Mouse (Mus musculus) heart, postnatal 10 days (tissue): ENCODE results near the gene Tmbim1. TPM values are rescaled to one million over a fixed set of nuclear protein-coding genes. Genes with fewer than 3 reads are reported as not detected.
"Not testable (repeated sequence)": the region's sequence is repeated elsewhere in the genome, so short reads cannot be mapped to it uniquely, and the experiment has no call there.

Experiments used
- DNase-seq, 2 experiments: peaks; one replicate each; pipeline ENCODE4 v3.0.0; 2021
- intact Hi-C: fragments of 180-260 bp; cut with DNase I; formaldehyde crosslinking; loops from one replicate; pipeline ENCODE4 v1.15.1; 2025
- total RNA-seq, 2 experiments: library from RNA; stranded (reverse); gene quantifications; 2 replicates each; pipeline ENCODE4 v1.2.3; 2021

Tmbim1 gene
- total RNA-seq, 2 experiments from 2014 or later, result 43.2 to 45.8 TPM

DNA sequence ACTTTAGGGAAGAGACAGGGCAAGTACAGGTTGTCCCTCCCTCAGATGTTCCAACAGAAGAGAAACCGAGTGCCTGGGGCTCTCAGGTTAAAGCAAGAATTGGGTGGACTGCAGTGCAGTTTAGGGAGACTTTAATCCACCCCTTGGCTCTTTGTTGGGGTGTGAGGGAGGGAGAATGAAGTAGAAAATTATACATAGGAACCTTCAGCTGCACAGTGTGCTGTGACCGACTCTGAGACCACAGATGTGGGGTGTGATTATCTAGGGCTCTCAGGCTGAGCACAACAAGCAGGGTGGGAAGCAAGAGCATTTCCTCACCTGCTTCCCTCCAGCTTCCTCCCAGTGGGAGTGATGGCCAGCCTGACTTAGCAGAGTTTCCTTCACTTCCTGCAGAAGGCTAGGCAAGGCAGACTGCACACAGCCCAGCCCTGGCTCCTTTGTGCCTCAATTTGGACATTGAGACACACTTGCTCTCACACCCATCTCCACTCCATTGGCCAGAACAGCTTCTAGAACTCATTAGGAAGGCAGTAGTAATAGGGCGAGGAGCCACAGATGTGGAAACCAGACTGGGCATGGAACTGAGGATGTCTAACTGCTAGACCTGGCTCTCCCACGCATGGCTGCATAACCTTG is 25.7 kb upstream of the Tmbim1 start:
- intact Hi-C loops, result no loop called here

DNA sequence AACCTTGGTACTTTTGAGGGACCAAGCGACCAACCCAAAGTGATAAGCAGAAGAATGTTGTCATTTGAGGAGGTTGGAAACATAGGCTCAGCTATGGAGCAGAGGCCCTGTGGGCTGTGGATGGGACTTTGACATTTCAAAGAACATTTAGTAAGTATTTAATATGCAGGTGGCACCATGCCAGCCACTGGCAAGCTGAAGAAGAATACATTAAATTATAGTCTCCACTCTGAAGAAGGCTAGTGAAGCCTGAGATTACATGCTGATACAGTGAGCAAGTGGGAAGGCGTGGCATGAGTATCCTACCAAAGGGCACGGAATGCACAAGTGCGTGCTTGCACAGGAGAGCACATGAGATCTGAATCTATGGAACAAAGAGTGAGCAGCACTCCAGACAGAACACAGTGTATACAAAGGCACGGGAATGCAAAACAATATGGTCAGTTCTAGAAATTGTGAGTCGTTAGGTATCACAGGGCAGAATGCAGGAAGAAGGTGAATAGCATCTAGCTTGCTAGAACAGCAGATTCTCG is 24.5 kb upstream of the Tmbim1 start:
- no peak for DNase-seq
- intact Hi-C loops, result no loop called here

More for the DNA sequence above, 25.7 kb upstream of the Tmbim1 start:
- peak; percentile 51 to 61 for DNase-seq

DNA sequence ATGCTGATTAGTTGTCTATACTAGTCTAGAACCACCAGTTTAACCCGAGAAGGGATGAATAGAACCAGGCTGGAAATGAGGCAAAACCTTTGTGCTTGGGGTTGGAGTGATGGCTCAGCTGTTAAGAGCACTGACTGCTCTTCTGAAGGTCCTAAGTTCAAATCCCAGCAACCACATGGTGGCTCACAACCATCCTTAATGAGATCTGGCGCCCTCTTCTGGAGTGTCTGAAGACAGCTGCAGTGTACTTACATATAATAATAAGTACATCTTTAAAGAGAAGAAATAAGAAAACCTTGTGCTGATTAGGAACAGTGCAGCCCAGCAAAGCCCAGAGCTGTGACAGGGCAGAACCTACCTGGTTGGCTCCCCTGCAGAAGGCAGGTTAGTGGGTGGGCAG is 21.5 kb upstream of the Tmbim1 start:
- intact Hi-C loops, DNase-seq: not testable (repeated sequence)

DNA sequence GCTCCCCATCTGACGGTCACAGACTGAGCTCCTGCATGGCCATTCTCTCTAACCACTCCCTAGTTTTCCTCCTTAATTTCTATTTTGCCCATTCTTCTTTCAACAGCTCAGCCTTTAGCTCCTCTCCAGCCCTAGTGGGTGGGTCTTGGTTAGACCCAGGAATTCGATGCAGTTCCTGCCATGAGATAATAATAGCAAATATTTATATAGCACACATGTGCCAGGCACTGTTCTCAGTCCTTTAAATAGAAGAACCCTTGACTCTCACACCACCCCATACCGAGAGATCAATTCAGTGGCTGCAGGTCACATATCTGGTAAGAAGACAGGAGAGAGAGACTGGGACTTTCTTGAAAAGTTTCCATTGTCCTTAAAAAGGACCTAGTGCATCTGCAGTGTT is 16.0 kb upstream of the Tmbim1 start:
- intact Hi-C loops, result no loop called here
- DNase-seq, result no peak

DNA sequence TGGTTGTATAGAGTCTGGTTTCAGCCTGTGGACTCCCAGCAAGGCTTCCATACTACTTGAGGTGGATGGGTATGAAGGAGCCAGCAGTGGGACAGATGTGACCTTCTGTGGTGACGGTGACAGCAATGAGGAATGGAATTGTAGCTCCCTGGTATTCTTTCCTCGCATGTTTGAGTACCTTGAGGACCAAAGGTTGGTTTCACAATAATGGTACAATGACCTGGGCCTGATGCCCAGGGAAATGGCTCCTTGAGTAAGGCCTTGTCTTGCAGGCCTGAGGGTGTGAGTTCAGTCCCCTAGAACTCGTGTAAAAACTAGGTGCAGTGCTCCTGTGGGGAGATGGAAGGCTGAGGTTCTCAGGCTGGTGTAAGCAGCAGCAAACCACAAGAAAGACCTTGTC is 13.3 kb upstream of the Tmbim1 start:
- intact Hi-C loops, result no loop called here

DNA sequence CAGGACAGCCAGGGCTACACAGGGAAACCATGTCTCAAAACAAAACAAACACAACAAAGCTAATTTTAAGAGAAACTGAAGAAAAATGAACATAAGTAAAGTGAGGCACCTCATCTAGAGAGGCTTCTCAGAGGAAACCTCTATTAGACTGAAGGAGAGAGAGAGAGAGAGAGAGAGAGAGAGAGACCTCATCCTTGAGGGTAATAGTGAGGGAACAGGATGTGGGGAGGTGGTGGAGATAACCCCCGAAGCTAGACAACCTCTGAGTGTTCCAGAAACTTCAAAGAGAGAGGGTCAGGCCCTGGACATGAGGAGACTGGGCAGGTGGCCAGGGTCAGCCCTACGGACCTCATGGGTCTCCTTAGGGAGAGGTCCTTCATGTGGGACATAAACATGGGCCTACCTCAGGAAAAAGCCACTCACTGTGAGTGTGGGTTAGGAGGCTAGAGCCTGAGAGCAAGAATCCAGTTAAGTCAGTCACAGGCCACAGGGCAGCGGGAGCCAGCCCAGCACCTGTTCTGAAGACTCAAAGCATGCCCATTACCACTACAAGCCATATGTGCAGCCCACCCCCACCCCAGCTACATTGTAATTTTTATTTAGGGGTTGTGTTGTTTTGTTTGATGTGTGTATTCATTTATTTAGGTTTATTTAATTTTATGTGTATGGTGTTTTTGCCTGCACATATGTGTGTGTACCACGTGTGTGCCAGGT is 10.8 kb upstream of the Tmbim1 start:
- intact Hi-C loops, result no loop called here

More for the DNA sequence above, 13.3 kb upstream of the Tmbim1 start:
- DNase-seq, result no peak

DNA sequence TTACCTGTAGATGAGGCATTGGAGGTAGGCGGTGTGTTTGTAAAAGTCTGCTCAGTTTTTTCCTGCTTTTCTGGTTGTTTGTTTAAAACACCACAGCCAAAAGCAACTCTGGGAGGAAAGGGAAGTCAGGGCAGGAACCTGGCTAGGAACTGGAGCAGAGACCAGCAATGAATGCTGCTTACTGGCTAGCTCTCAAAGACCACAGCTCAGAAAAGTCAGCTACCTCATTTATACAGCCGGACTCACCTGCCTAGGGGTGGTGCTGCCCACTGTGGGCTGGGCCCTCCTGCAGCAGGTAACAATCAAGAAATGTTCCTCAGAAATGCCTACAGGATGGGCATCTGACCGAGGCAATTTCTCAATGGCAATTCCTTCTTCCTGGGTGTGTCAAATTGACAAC is 9.4 kb upstream of the Tmbim1 start:
- intact Hi-C loops, result no loop called here

More for the DNA sequence above, 10.8 kb upstream of the Tmbim1 start:
- DNase-seq, result no peak

DNA sequence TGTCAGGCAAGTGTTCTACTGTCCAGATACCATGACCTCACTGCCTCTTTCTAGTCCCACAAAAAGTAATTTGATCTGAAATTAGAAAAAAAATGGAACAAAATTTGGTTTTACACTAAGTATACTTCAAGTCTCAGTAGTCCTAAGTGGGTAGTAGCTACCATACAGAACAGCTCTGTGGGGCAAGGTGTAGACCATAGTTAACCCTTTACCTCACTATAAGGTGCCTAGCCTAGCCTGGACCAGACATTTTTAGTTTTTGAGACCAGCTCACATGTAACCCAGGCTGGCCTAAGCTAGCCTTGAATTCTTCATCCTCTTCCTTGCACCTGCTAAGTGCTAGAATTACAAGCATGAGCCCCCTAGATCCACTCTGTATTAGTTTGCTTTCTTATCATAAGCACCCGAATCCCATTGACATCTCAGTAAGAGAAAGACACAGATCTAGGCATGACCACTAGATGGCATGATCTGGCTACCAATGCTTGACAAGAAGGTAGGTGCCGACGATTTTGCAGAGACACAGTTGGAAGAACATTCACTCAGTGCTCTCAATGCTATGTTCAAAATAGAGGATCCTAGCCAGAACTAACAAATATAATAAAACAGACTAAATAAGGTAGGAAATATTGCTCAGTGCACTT is 7.7 kb upstream of the Tmbim1 start:
- peak; percentile 84 to 85 for DNase-seq
- intact Hi-C loops, result loop anchor here (1.0 to 2.0 kb wide), 4 partner anchors 20 to 140 kb away; partner anchors contain the start of gene Catip

More for the DNA sequence above, 9.4 kb upstream of the Tmbim1 start:
- no peak for DNase-seq

DNA sequence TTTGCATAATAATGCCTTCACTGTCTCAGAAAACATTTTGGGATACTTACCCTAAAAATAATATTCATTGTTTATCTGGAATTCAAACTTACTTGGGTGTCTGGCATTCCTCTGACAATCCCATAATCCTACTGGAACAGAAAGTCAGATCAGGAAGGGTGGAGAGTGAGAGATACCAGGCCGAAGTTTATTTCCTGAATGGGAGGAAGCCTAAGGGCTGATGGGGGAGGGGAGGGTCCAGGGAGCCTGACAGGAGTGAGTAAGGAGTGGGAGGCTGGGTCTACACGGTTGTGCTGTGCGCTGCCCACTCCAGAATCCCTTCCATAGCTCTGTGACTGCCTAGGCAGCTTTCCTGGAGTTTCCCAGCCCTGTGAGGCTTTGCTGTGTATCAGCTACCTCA is 4.3 kb upstream of the Tmbim1 start:
- intact Hi-C loops, result loop anchor here (2.0 kb wide), 1 partner anchor 21 kb away; no protein-coding TSS in a partner anchor
- no peak for DNase-seq

DNA sequence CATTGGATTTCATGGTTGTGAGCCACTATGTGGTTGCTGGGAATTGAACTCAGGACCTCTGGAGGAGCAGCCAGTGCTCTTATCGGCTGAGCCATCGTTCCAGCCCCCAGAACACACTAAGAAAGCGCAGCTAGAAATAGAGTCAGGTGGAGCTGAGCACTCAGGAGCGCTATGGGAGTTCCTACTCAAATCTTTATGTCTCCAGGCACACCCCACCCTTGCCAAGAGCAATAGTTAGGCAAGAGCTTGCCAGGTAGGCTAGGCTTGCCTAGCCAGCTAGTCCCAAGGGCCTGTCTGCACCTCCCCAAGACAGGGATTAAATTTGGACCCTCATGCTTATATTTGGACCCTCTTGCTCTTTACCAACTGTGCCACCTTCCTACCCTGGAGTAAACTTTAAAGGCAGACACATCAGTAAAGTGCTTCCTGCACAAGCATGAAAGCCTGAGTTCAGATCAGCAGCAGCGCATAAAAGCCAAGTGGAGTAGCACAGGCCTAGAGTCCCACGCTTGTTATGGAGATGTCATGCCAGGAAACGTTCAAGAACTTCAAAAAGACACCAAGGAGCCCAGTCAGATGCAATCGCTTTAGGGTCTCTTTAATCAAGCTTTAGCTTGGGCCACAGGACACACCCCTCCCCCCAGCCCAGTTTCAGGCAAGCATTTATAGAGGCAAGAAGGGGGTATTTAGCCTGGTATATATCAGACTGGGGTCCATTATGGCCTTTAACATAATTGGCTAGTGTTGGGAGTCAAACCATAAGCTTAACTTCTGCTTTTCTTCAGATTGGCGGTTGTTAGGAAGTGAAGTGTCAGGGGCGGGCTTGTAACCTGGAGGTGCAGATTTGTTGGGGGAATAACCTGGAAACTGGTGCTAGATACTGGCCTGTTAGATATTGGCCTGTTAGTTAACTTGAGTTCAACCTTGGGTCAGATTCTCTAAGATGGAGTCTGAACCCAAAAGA is 2.9 kb upstream of the Tmbim1 start:
- intact Hi-C loops, result loop anchor here (2.0 kb wide), 1 partner anchor 19 kb away; no protein-coding TSS in a partner anchor
- no peak for DNase-seq

DNA sequence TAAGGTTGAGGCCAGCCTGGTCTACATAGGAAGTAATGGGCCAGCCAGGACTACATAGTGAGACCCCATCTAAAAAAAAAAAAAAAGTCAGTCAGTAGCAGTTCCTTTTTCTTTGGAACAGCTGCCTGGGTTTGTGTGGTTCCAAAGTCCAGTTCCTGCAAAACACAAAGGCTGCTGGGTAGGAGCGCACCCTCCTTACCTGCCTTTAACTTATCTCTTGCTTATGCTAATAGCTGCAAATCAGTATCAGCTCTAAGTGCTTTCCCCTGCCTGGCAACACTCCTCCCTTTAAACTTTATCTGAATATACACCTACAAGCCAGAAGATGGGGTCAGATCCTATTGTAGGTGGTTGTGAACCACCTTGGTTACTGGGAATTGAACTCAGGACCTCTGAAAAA is 1.7 kb upstream of the Tmbim1 start:
- intact Hi-C loops, result no loop called here
- no peak for DNase-seq

DNA sequence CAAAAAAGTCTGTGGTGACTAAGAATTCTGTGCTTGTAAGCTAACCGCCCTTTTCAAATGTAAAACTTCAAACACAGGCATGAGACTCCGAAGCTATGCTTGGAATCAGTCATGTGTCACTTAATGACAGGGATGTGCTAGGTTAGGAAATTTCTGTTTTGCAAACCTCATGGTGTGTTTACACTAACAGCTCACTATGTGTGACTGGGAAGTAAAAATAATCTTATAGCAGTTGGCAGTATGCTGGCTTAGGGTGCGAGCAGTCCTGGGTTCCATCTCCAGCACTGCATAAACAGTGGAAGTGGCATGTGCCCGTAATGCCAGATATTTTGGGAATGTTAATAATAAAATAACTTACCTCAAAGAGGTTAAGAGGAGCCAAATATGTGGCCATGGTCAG is 476 bp downstream of the Tmbim1 start:
- DNase-seq, result no peak
- intact Hi-C loops, result no loop called here

DNA sequence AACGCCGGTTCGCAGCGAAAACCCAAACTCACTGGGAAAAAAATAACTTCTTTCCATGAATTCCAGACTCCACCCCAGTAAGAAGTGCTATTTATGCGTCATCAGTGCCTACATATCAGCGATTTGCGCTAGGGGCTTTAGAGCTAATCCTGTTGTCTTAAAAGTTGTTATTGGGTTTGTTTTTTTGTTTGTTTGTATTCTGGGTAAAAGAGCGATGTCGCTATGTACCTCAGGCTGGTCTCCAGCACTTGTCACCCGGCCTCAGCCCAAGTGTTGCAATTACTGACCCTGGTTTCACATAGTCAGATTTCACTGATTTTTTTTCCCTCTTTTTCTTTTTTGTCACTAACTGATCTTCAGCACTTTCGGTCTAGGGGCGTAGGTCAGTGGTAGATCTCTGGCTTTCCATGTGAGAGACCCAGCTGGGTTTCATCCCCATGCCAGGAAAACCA is 1.1 kb downstream of the Tmbim1 start:
- intact Hi-C loops, result no loop called here

DNA sequence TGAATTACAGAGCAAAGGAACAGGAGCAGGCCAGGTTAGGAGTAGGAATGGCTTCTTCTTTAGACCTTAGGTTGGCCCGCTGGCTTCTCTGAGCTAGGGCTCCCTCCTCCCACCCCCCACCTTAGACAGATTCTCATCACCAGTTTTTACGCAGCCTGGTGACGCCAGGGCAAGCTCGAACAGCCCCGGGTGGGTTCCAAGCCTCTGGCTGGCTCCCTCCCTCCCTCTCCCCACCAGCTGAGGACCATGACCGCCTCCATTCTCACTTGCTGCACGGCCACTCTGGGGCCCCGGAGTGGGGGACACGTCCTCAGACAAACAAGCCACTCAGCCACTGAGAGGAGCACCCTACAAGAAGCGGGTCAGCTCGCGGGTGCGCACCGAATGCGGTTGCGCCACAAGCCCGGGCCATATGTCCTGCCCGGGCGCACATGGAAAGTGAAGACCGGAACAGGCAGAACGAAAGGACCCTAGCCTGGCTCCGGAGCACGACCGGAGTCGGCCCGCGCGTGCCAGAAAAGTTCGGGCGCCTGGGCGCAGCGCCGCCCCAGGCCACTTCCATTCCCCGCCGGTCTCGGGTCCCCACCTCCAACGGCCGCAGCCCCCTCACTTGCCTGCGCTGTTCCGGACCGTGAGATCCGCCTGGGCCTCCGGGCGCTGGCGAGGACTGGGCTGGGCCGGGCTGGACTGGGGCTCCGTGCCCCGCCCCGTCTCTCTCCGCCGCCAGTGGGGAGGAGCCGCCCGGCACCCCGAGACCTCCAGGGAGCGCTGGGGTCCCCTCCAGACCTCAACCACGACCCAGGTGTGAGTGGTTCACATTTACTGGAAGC is 1.7 kb downstream of the Tmbim1 start:
- peak; percentile 88 for DNase-seq
- intact Hi-C loops, result no loop called here

More for the DNA sequence above, 1.1 kb downstream of the Tmbim1 start:
- no peak for DNase-seq

DNA sequence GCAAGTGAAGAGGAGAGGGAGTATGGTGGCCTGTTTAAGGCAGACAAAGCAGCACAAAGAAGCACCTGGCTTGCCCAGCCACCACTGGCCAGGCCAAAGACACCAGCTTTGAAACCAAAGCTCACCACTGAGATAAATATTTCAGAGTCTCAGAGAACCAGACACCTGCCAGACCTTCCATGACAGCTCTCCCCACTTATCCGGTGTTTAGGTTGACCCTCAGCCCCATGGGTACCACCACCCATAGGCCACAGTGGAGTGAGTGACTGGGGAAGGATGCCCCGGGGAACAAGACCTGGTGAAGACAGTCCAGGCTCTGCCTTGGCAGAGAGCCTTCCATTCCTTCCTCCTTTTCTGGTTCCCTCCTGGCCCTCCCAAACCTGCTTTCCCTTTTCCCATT is 2.6 kb downstream of the Tmbim1 start:
- DNase-seq, result no peak
- intact Hi-C loops, result no loop called here

DNA sequence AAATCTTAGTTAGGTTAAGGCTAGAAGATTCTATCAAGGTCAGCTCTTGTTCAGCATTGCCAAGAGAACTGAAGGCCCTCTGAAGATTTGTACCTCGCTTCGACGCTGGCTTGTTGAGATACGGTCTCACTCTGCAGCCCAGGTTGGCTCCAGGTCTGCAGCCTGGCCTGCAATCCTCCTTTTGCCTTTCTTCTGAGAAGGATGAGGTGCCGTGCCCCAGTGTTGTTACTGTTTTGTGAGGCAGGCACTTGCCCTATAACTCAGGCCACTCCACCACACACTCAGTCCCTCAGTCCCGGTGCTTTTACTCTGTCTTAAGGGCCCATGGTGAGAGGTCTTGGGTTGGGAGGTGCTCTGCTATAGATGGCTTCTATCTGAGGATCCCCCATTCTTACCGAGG is 3.2 kb downstream of the Tmbim1 start:
- intact Hi-C loops, result no loop called here
- no peak for DNase-seq

DNA sequence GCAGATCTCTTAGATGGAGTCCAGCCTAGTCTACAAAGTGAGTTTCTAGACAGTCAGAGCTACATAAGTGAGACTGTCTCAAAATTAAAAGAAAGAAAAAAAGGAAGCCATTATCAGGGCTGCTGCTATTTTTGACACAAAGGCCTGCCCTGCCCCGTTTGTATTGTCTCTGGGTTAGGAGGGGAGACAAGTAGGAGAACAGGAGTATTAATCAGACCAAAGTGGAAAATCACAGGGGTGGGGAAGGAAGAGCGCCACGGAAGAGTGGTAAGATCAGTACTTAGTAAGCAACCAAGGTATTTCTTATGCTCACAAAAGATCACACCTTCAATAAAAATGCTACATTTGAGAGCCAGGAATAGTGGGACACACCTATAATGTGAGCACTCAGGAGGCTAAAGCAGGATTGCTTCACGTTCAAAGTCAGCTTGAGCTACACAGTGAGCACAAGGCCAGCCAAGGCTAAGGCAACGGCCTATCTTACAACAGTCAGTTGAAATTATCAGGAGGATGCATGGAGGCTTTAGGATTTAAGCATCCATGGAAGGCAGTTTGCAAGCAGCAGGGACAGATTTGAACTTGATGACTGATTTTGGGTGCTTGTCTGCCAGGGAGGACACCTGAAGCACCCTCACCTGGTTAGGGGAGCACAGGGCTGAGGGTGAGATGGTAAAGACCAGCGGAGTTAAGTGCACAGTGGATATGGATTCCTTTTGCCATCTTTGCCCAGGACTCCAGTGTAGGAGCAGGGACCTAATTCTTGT is 4.9 kb downstream of the Tmbim1 start:
- intact Hi-C loops, result no loop called here
- no peak for DNase-seq

DNA sequence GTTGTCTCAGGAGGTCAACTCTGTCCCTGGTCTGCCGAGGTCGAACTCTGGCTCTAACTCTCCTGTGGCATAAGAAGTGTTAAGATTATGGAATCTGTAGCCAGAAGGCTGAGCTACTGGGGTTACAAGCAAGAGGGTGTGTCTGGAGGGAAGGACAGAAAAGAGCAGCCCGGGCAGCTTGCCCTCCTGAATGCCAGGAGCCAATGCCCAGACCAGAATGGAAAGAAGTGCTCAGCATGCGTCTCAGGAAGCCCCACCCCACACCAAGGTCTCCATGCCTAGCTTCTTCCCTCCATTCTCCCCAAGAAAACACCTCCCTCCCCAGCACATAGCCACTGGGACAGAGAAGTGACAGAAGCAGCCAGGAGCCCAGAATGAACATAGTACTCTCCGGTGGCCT is 6.4 kb downstream of the Tmbim1 start:
- intact Hi-C loops, result no loop called here
- peak; percentile 70 to 77 for DNase-seq
